Mouse (Mus musculus): ENCODE data around the gene Ltv1. TPM values are rescaled to one million over a fixed set of nuclear protein-coding genes. Genes with fewer than 3 reads are reported as not detected.

The Ltv1 gene
- 68.9 and 69.1 TPM in 2 replicates for polyA plus RNA-seq (2015; fragmentation: Nextera tagmentation; extraction: Ambion mirVana)

GRCm38 (mm10) chr10:13192731-13193351 is at the start of gene Ltv1:
Gene Ltv1, minus strand, starts transcription at chr10:13193168.
- Histone ChIP-seq H3K4me2 (peak within 1 kb of the TSS; percentile 66), H3K4me3 (peak within 1 kb of the TSS; percentile 95), H3K36me3 (peaks cover 28% of the 10 kb centered on the region), H3K4me1 (peaks cover 6% of the 10 kb centered on the region), H3K27ac (peak within 1 kb of the TSS; percentile 57), H3K9me3 (no peaks in the 10 kb centered on the region), H3K27me3 (no peaks in the 10 kb centered on the region), H3K9ac (peak within 1 kb of the TSS; percentile 85)
- ATAC-seq (ENCODE audit: insufficient number of reproducible peaks, insufficient read depth, low FRiP score, low TSS enrichment, low read depth), result peak; percentile 99
- WGBS, result under 1% methylated on average over 43 of the region's 43 CpGs

GRCm38 (mm10) chr10:13240431-13240830 is 47.5 kb upstream of the Ltv1 start:
- no peak overlapping the region for H3K27ac ChIP-seq
- H3K27me3 ChIP-seq, result no peaks in the 10 kb centered on the region
- no peak overlapping the region for H3K4me2 ChIP-seq
- no peak overlapping the region for H3K4me3 ChIP-seq
- H3K9ac ChIP-seq, result no peak overlapping the region
- no peaks in the 10 kb centered on the region for H3K9me3 ChIP-seq
- ATAC-seq (ENCODE audit: insufficient number of reproducible peaks, insufficient read depth, low FRiP score, low TSS enrichment, low read depth), result no peak
- 78% methylated on average over 4 of the region's 4 CpGs for WGBS
- H3K36me3 ChIP-seq, result peaks cover 16% of the 10 kb centered on the region; the same call in 1 of the 2 replicates
- H3K4me1 ChIP-seq, result peaks cover 7% of the 10 kb centered on the region; the same call in 1 of the 2 replicates

- H3K4me2 ChIP-seq, result no peak overlapping the region
- H3K27ac ChIP-seq, result no peak overlapping the region
- no peak overlapping the region for H3K9ac ChIP-seq
- 91% methylated on average over 4 of the region's 4 CpGs for WGBS
- H3K27me3 ChIP-seq, result no peaks in the 10 kb centered on the region
- 0 out of 2 replicates have a peak, but pooled peaks cover 3% of the 10 kb centered on the region for H3K4me1 ChIP-seq
- no peak overlapping the region for H3K4me3 ChIP-seq
- H3K9me3 ChIP-seq, result no peaks in the 10 kb centered on the region
- H3K36me3 ChIP-seq, result 0 out of 2 replicates have a peak, but pooled peaks cover 8% of the 10 kb centered on the region
- no peak for ATAC-seq (ENCODE audit: insufficient number of reproducible peaks, insufficient read depth, low FRiP score, low TSS enrichment, low read depth)
Measured at GRCm38 (mm10) chr10:13238188-13238587, 45.2 kb upstream of the Ltv1 start.

- Histone ChIP-seq H3K9ac (no peak overlapping the region), H3K4me1 (0 out of 2 replicates have a peak, but pooled peaks cover 3% of the 10 kb centered on the region), H3K9me3 (no peaks in the 10 kb centered on the region), H3K4me3 (no peak overlapping the region), H3K36me3 (0 out of 2 replicates have a peak, but pooled peaks cover 8% of the 10 kb centered on the region), H3K4me2 (no peak overlapping the region), H3K27ac (no peak overlapping the region), H3K27me3 (no peaks in the 10 kb centered on the region)
- no peak for ATAC-seq (ENCODE audit: insufficient number of reproducible peaks, insufficient read depth, low FRiP score, low TSS enrichment, low read depth)
- WGBS, result 91% methylated on average over 5 of the region's 5 CpGs
Measured at GRCm38 (mm10) chr10:13236866-13237265, 43.9 kb upstream of the Ltv1 start.

- peaks cover 12% of the 10 kb centered on the region; the same call in 1 of the 2 replicates for H3K36me3 ChIP-seq
- 0 out of 2 replicates have a peak, but pooled peaks cover 3% of the 10 kb centered on the region for H3K4me1 ChIP-seq
- no peak for ATAC-seq (ENCODE audit: insufficient number of reproducible peaks, insufficient read depth, low FRiP score, low TSS enrichment, low read depth)
- no peaks in the 10 kb centered on the region for H3K27me3 ChIP-seq
- no peak overlapping the region for H3K4me3 ChIP-seq
- H3K4me2 ChIP-seq, result no peak overlapping the region
- 49% methylated on average over 3 of the region's 3 CpGs for WGBS
- no peak overlapping the region for H3K27ac ChIP-seq
- no peaks in the 10 kb centered on the region for H3K9me3 ChIP-seq
- no peak overlapping the region for H3K9ac ChIP-seq
Measured at GRCm38 (mm10) chr10:13234503-13234902, 41.5 kb upstream of the Ltv1 start.

- WGBS, result 90% methylated on average over 10 of the region's 10 CpGs
- no peak for ATAC-seq (ENCODE audit: insufficient number of reproducible peaks, insufficient read depth, low FRiP score, low TSS enrichment, low read depth)
- 0 out of 2 replicates have a peak, but pooled peaks cover 1% of the 10 kb centered on the region for H3K4me1 ChIP-seq
- no peak overlapping the region for H3K4me3 ChIP-seq
- peaks cover 14% of the 10 kb centered on the region; the same call in 1 of the 2 replicates for H3K36me3 ChIP-seq
- no peak overlapping the region for H3K9ac ChIP-seq
- H3K4me2 ChIP-seq, result no peak overlapping the region
- no peaks in the 10 kb centered on the region for H3K9me3 ChIP-seq
- H3K27ac ChIP-seq, result no peak overlapping the region
- no peaks in the 10 kb centered on the region for H3K27me3 ChIP-seq
Measured at GRCm38 (mm10) chr10:13233941-13234340, 41.0 kb upstream of the Ltv1 start.

GRCm38 (mm10) chr10:13233143-13233622 is 40.2 kb upstream of the Ltv1 start:
- no peaks in the 10 kb centered on the region for H3K9me3 ChIP-seq
- H3K4me3 ChIP-seq, result no peak overlapping the region
- H3K36me3 ChIP-seq, result peaks cover 17% of the 10 kb centered on the region; the same call in 1 of the 2 replicates
- 84% methylated on average over 2 of the region's 2 CpGs for WGBS
- H3K27ac ChIP-seq, result no peak overlapping the region
- ATAC-seq (ENCODE audit: insufficient number of reproducible peaks, insufficient read depth, low FRiP score, low TSS enrichment, low read depth), result no peak
- no peak overlapping the region for H3K4me2 ChIP-seq
- H3K27me3 ChIP-seq, result no peaks in the 10 kb centered on the region
- no peak overlapping the region for H3K9ac ChIP-seq
- H3K4me1 ChIP-seq, result no peaks in the 10 kb centered on the region

- H3K27ac ChIP-seq, result no peak overlapping the region
- no peak overlapping the region for H3K4me3 ChIP-seq
- H3K4me2 ChIP-seq, result no peak overlapping the region
- peaks cover 19% of the 10 kb centered on the region for H3K36me3 ChIP-seq
- no peaks in the 10 kb centered on the region for H3K9me3 ChIP-seq
- H3K27me3 ChIP-seq, result no peaks in the 10 kb centered on the region
- no peak overlapping the region for H3K9ac ChIP-seq
- 65% methylated on average over 9 of the region's 9 CpGs for WGBS
- no peak for ATAC-seq (ENCODE audit: insufficient number of reproducible peaks, insufficient read depth, low FRiP score, low TSS enrichment, low read depth)
- no peaks in the 10 kb centered on the region for H3K4me1 ChIP-seq
Measured at GRCm38 (mm10) chr10:13232443-13233142, 39.6 kb upstream of the Ltv1 start.

- Histone ChIP-seq H3K27me3 (no peaks in the 10 kb centered on the region), H3K9ac (no peak overlapping the region), H3K9me3 (no peaks in the 10 kb centered on the region), H3K4me3 (no peak overlapping the region), H3K4me1 (0 out of 2 replicates have a peak, but pooled peaks cover 4% of the 10 kb centered on the region), H3K4me2 (no peak overlapping the region), H3K36me3 (peaks cover 18% of the 10 kb centered on the region), H3K27ac (no peak overlapping the region)
- WGBS, result 87% methylated on average over 7 of the region's 7 CpGs
- ATAC-seq (ENCODE audit: insufficient number of reproducible peaks, insufficient read depth, low FRiP score, low TSS enrichment, low read depth), result no peak
Measured at GRCm38 (mm10) chr10:13230716-13231115, 37.7 kb upstream of the Ltv1 start.

GRCm38 (mm10) chr10:13225377-13226063 is 32.6 kb upstream of the Ltv1 start:
- no peak overlapping the region for H3K9ac ChIP-seq
- H3K27ac ChIP-seq, result peak overlapping the region; percentile 75

GRCm38 (mm10) chr10:13222135-13222534 is 29.2 kb upstream of the Ltv1 start:
- Histone ChIP-seq H3K9me3 (no peaks in the 10 kb centered on the region), H3K4me2 (no peak overlapping the region), H3K27ac (no peak overlapping the region), H3K27me3 (no peaks in the 10 kb centered on the region), H3K36me3 (0 out of 2 replicates have a peak, but pooled peaks cover 10% of the 10 kb centered on the region), H3K4me3 (no peak overlapping the region), H3K4me1 (peaks cover 11% of the 10 kb centered on the region; the same call in 1 of the 2 replicates), H3K9ac (no peak overlapping the region)
- WGBS, result 91% methylated on average over 3 of the region's 3 CpGs
- ATAC-seq (ENCODE audit: insufficient number of reproducible peaks, insufficient read depth, low FRiP score, low TSS enrichment, low read depth), result no peak

More at GRCm38 (mm10) chr10:13225377-13226063, 32.6 kb upstream of the Ltv1 start:
- no peak overlapping the region for H3K4me2 ChIP-seq
- H3K9me3 ChIP-seq, result no peaks in the 10 kb centered on the region
- H3K36me3 ChIP-seq, result peaks cover 20% of the 10 kb centered on the region
- WGBS, result 69% methylated on average over 7 of the region's 7 CpGs
- H3K4me3 ChIP-seq, result no peak overlapping the region
- no peak for ATAC-seq (ENCODE audit: insufficient number of reproducible peaks, insufficient read depth, low FRiP score, low TSS enrichment, low read depth)
- no peaks in the 10 kb centered on the region for H3K27me3 ChIP-seq
- H3K4me1 ChIP-seq, result peaks cover 9% of the 10 kb centered on the region; the same call in 1 of the 2 replicates

Measured in embryonic facial prominence, embryonic 13.5 days (tissue).